Mouse (Mus musculus): Measurements from ENCODE around the gene Stac2.

GRCm38 (mm10) chr11:98086141-98086540 lies 32.9 kb upstream of the Stac2 start:
- TF ChIP-seq GATA1 (IDR thresholded peaks at IDR 0.05; ENCODE audit: borderline replicate concordance, low read length) (no peak), CTCF (IDR thresholded peaks at IDR 0.05; ENCODE audit: low read depth, low read length) (no peak)
